Comparison of ENCODE assay signal across 12 mouse cellular contexts in the genomic region with DNA sequence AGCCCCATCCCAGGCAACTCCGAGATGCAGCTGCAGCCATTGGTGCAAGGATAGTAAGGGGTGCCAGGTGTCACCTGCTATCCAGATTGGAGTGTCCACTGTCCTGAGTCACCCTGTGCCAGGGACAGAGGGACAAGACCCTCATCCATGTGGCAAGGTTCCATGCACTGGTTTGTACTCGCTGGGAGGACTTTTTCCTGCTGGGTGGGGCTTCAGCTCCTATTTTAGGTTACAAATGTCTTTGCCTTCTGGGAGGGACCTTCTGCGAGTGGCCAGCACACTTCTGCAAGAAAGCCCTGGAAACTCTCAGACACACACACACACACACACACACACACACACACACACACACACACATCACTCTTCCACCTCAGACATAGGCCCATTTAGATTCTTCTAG. TPM values are rescaled to one million over a fixed set of nuclear protein-coding genes. Genes with fewer than 3 reads are reported as not detected.
DNase-seq lines count a peak whose midpoint lies in the region; ATAC-seq and TF ChIP-seq lines count a peak whose summit lies in the region.
"Had no signal": no experiment of that assay in that cellular context is flagged by ENCODE, and none has a peak within 500 bp of the region (broad histone marks: within the 10 kb centered on the region; RNA-seq: fewer than 3 reads in every experiment).

No protein-coding gene starts in this region.

- DNase-seq in kidney, adult 18-20 months, result peak; percentile 22
- DNase-seq in kidney, postnatal 10 days, result no peak
- DNase-seq in left cerebral cortex, adult 18-20 months (ENCODE audit: low spot score in 2 of 2), result no peak
- no peak for DNase-seq in adrenal gland, adult 18-20 months (ENCODE audit: low spot score in 2 of 2)
- no peak for DNase-seq in left cerebral cortex, postnatal 10 days (ENCODE audit: extremely low spot score in 1 of 2, low spot score in 2 of 2)
- DNase-seq: gastrocnemius, postnatal 14 days; thymus, postnatal 36 days had no signal

- peak overlapping the region; percentile 65 for H3K4me3 ChIP-seq in bone marrow, adult 2 months (replicated peaks; ENCODE audit: control insufficient read depth, low read depth, low read length)
- H3K4me3 ChIP-seq in bone marrow macrophage, adult 2 months (ENCODE audit: insufficient read depth, low read length), result peak overlapping the region; percentile 63
- H3K4me3 ChIP-seq in limb, embryonic 15.5 days, result peak overlapping the region; percentile 14; the same call in 1 of the 2 replicates

- no peaks in the 10 kb centered on the region for H3K9me3 ChIP-seq in limb, embryonic 15.5 days

- no peak overlapping the region for H3K9ac ChIP-seq in limb, embryonic 15.5 days

- 0 out of 2 replicates have a peak overlapping the region, but pooled peaks have one; percentile 5 for H3K4me2 ChIP-seq in limb, embryonic 15.5 days

- peaks cover 14% of the 10 kb centered on the region for H3K4me1 ChIP-seq in bone marrow, adult 2 months (ENCODE audit: control insufficient read depth, insufficient read depth, low read length)
- peaks cover 47% of the 10 kb centered on the region for H3K4me1 ChIP-seq in bone marrow macrophage, adult 2 months (ENCODE audit: control insufficient read depth, insufficient read depth, low read length)
- H3K4me1 ChIP-seq in limb, embryonic 15.5 days, result peaks cover 41% of the 10 kb centered on the region

- H3K36me3 ChIP-seq in limb, embryonic 15.5 days, result no peaks in the 10 kb centered on the region

- WGBS in bone marrow, adult 2 months, result 30% methylated on average over 3 of the region's 3 CpGs
- 47% methylated on average over 3 of the region's 3 CpGs for WGBS in limb, embryonic 15.5 days

- no peak for TF ChIP-seq POLR2A in bone marrow, adult 2 months (IDR thresholded peaks at IDR 0.05; ENCODE audit: borderline replicate concordance, control insufficient read depth, low read depth, low read length)
- no peak for TF ChIP-seq POLR2A in bone marrow macrophage, adult 2 months (IDR thresholded peaks at IDR 0.05; ENCODE audit: borderline replicate concordance, low read depth, low read length)

- no peaks in the 10 kb centered on the region for H3K27me3 ChIP-seq in limb, embryonic 15.5 days

- H3K27ac ChIP-seq in bone marrow, adult 2 months (ENCODE audit: control insufficient read depth, insufficient read depth, low read depth, low read length, poor library complexity), result peak overlapping the region; percentile 90
- H3K27ac ChIP-seq in bone marrow macrophage, adult 2 months (ENCODE audit: insufficient read depth, low read depth, low read length), result peak overlapping the region; percentile 83
- H3K27ac ChIP-seq in limb, embryonic 15.5 days, result peak overlapping the region; percentile 83

- TF ChIP-seq CTCF in bone marrow, adult 2 months (IDR thresholded peaks at IDR 0.05; ENCODE audit: control insufficient read depth, insufficient read depth, low read length), result no peak
- no peak for TF ChIP-seq CTCF in bone marrow macrophage, adult 2 months (IDR thresholded peaks at IDR 0.05; ENCODE audit: low read depth, low read length)

- intact Hi-C loops in left cerebral cortex, postnatal 10 days (cut with DNase I), result no loop called here

- ATAC-seq in limb, embryonic 15.5 days (ENCODE audit: insufficient number of reproducible peaks, low FRiP score, low TSS enrichment, low read depth), result no peak

RNA-seq across cellular contexts. Expression of gene C130050O18Rik, which starts 0.9 kb away (rescaled TPM):
- 0.88 and 4.0 TPM in 2 replicates for polyA plus RNA-seq in bone marrow, adult 2 months (2011; ENCODE audit: insufficient read depth, insufficient read length, low replicate concordance, missing spikeins)
- 13.2 and 14.4 TPM in 2 replicates for polyA plus RNA-seq in bone marrow macrophage, adult 2 months (2012; ENCODE audit: insufficient read depth, insufficient read length, missing spikeins)
- 7.1 and 10.4 TPM in 2 replicates for polyA plus RNA-seq in limb, embryonic 15.5 days (2015; fragmentation: Nextera tagmentation; extraction: Ambion mirVana)
- under 1 TPM in 1 of 2 experiments, not detected in 1; 0.33 TPM for total RNA-seq in left cerebral cortex, adult 18-20 months (2021)
- under 1 TPM; 0.53 to 0.93 TPM for total RNA-seq in adrenal gland, adult 18-20 months (2021)
- under 1 TPM; 0.24 to 0.28 TPM for total RNA-seq in left cerebral cortex, postnatal 10 days (2021)

RNA-seq across cellular contexts. Expression of gene Gper1, which starts 17.0 kb away (rescaled TPM):
- polyA plus RNA-seq in bone marrow, adult 2 months (2011; ENCODE audit: insufficient read depth, insufficient read length, low replicate concordance, missing spikeins), result not detected in 2 replicates
- polyA plus RNA-seq in bone marrow macrophage, adult 2 months (2012; ENCODE audit: insufficient read depth, insufficient read length, missing spikeins), result not detected in 2 replicates
- polyA plus RNA-seq in limb, embryonic 15.5 days (2015; fragmentation: Nextera tagmentation; extraction: Ambion mirVana), result 5.7 and 7.3 TPM in 2 replicates
- 1 to 10 TPM; 2.8 to 3.0 TPM for total RNA-seq in left cerebral cortex, adult 18-20 months (2021)
- total RNA-seq in adrenal gland, adult 18-20 months (2021), result 1 to 10 TPM; 3.3 to 4.9 TPM
- 1 to 10 TPM; 2.9 to 3.3 TPM for total RNA-seq in left cerebral cortex, postnatal 10 days (2021)

RNA-seq across cellular contexts. Expression of gene Gpr146, which starts 28.5 kb away (rescaled TPM):
- 14.6 and 20.1 TPM in 2 replicates for polyA plus RNA-seq in bone marrow, adult 2 months (2011; ENCODE audit: insufficient read depth, insufficient read length, low replicate concordance, missing spikeins)
- 34.5 and 34.7 TPM in 2 replicates for polyA plus RNA-seq in bone marrow macrophage, adult 2 months (2012; ENCODE audit: insufficient read depth, insufficient read length, missing spikeins)
- polyA plus RNA-seq in limb, embryonic 15.5 days (2015; fragmentation: Nextera tagmentation; extraction: Ambion mirVana), result 2.6 and 3.1 TPM in 2 replicates
- total RNA-seq in left cerebral cortex, adult 18-20 months (2021), result 10 to 100 TPM; 10.6 to 13.0 TPM
- 10 to 100 TPM; 11.0 to 23.9 TPM for total RNA-seq in adrenal gland, adult 18-20 months (2021)
- 1 to 10 TPM; 5.7 to 7.5 TPM for total RNA-seq in left cerebral cortex, postnatal 10 days (2021)

RNA-seq across cellular contexts. Expression of gene Cyp2w1, which starts 53.5 kb away (rescaled TPM):
- not detected in 2 replicates for polyA plus RNA-seq in bone marrow, adult 2 months (2011; ENCODE audit: insufficient read depth, insufficient read length, low replicate concordance, missing spikeins)
- polyA plus RNA-seq in bone marrow macrophage, adult 2 months (2012; ENCODE audit: insufficient read depth, insufficient read length, missing spikeins), result not detected in 2 replicates
- 22.8 and 23.5 TPM in 2 replicates for polyA plus RNA-seq in limb, embryonic 15.5 days (2015; fragmentation: Nextera tagmentation; extraction: Ambion mirVana)
- total RNA-seq in left cerebral cortex, adult 18-20 months (2021), result not detected
- not detected for total RNA-seq in adrenal gland, adult 18-20 months (2021)
- not detected for total RNA-seq in left cerebral cortex, postnatal 10 days (2021)
- total RNA-seq: gastrocnemius, postnatal 14 days had no signal
- polyA plus RNA-seq: cortical plate, adult 2 months; forebrain, embryonic 11.5 days had no signal

RNA-seq across cellular contexts. Expression of gene 3110082I17Rik, which starts 54.4 kb away (rescaled TPM):
- polyA plus RNA-seq in bone marrow, adult 2 months (2011; ENCODE audit: insufficient read depth, insufficient read length, low replicate concordance, missing spikeins), result 11.8 and 12.8 TPM in 2 replicates
- 16.4 TPM in 2 replicates for polyA plus RNA-seq in bone marrow macrophage, adult 2 months (2012; ENCODE audit: insufficient read depth, insufficient read length, missing spikeins)
- polyA plus RNA-seq in limb, embryonic 15.5 days (2015; fragmentation: Nextera tagmentation; extraction: Ambion mirVana), result 30.8 and 35.6 TPM in 2 replicates
- 10 to 100 TPM; 14.1 to 14.6 TPM for total RNA-seq in left cerebral cortex, adult 18-20 months (2021)
- 1 to 10 TPM; 8.0 to 8.4 TPM for total RNA-seq in adrenal gland, adult 18-20 months (2021)
- 10 to 100 TPM; 20.1 to 20.2 TPM for total RNA-seq in left cerebral cortex, postnatal 10 days (2021)

Comparison
In these comparisons a context has a peak if more than half of its experiments do, and no peak if none do; other contexts are left out.
1. H3K4me3 ChIP-seq: peak in every context shown above with its lines; median percentile 65 in bone marrow, adult 2 months; 63 in bone marrow macrophage, adult 2 months; 14 in limb, embryonic 15.5 days.